Mouse (Mus musculus): Measurements from ENCODE around the gene Eif2b3. TPM values are rescaled to one million over a fixed set of nuclear protein-coding genes. Genes with fewer than 3 reads are reported as not detected.

Gene Eif2b3
- total RNA-seq, 2 experiments from 2014 or later, result 22.3 to 23.8 TPM

DNA sequence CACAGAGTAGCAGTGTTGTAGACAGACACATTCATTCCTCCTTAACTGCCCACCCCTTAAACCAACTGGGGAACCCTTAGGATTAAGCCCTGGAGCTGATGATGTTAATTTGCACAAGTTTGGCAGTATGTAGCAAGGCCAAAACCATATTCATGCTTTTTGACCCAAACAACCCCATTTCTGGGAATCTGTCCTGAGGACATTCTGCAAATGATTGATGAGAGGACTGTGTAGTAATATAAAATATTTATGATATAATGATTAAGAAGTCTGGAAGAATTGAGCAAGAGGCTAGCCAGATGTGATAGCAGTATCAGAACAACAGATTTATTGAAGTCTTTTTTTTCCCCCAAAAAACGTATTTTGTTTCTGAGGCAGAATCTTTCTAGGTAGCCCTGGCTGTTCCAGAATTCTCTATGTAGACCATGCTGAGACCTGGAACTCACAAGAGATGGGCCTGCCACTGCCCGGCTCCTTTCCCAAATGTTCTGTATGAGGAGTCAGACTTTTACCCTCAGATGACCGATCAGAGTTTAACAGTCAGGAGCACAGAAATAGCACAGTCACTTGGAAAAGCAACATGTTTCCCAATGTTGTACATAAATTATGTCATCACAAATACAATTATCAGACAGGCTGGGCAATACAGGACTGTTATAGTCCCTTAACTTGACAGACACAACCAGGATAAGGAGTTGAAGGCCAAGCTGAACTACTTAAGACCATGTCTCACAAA lies 75.6 kb downstream of the Eif2b3 start:
- DNase-seq (ENCODE audit: low spot score in 2 of 2), result no peak

DNA sequence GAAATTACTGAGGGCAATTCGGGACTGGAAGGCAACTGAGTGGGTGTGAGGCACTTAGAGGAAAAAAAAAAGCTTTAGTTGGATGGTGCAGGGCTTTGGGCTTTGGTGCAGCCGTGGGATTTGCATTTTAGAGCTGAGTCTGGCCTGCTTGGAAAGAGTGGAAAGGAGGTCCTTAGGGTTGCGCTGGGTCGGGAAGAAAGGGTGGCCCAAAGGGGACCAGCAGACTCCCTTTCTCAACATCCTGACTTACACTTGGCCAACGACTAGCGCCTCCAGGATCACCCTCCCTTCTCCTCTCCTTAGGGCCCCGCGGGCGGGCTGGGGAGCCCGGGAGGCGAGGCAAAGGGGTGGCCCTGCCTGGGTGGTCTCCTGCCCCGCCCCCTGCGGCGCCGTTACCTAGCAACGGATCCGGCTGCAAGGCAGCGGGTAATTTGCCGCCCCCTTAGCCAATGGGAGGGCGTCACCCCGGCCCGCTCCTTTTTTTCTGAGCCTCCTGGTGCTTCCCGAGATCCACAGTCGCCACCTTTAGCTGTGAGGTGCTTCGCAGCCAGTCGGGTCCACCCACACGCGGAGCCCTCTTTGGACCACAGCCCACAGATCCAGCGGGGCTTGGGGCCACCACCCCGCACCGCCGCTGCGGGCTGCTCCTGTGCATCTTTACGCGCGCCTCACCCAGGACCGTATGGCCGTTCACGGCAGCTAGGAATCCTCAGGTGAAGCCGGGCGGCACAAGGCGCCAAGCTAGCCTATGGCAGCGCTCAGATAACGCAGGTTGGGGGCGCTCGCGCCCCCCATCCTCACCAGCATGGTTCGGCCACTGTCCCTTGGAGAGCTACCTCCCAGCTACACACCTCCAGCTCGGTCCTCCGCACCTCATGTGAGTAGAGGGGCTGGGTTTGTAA lies 76.6 kb downstream of the Eif2b3 start, which contains the start of gene Ptch2:
Ptch2 (plus strand) TSS at position 525 of the 902 bp plus-strand sequence.
- DNase-seq (ENCODE audit: low spot score in 2 of 2), result peak; percentile 53

DNA sequence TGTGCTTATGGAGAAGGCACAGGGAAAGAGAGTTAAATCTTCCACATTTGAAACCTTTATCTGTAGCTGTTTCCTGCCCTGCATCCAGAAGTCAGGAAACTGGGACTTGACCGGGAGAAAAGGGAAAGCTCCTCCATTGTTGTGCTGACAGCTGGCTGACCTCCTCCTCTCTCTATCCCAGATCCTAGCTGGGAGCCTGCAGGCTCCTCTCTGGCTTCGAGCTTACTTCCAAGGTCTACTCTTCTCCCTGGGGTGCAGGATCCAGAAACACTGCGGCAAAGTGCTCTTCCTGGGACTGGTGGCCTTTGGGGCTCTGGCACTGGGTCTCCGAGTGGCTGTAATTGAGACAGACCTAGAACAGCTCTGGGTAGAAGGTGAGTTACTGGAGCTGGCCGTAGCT lies 77.5 kb downstream of the Eif2b3 start:
- DNase-seq (ENCODE audit: low spot score in 2 of 2), result no peak

DNA sequence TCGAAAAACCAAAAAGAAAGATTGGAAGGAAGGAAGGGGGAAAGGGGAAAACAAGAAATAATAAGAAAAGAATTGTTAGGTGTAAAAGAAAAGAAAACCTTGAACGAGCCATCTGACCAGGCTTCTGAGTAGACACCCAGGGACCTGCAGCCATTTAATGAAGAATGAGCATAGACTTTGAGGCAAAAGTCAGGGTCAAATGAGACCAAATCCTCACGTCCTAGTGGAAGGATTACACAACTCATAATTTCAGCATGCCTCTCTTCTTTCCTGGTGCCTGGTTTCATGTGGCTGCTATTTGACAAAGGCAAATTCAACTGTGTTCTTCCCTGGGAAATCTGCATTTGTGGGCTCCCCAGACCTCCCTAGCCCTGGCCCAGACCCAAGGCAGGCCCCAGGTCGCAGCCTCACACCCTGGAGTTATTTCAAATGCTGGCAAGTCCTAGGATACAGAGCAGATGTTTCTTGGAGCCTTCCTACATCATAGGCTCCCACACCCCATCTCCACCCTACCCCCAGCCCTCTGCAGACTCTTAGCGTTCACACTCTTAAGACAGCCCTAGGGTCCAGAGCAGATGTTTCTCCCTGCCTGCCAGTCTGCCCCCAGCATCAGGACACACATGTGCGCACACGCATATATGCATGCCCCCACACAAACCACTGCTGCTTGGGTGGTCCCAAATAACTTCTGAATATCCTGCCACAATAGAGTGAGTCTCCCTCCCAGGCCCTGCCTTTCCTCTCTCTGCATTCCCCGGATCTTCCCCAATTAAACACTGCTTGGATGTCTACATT lies 79.0 kb downstream of the Eif2b3 start:
- DNase-seq (ENCODE audit: low spot score in 2 of 2), result no peak

DNA sequence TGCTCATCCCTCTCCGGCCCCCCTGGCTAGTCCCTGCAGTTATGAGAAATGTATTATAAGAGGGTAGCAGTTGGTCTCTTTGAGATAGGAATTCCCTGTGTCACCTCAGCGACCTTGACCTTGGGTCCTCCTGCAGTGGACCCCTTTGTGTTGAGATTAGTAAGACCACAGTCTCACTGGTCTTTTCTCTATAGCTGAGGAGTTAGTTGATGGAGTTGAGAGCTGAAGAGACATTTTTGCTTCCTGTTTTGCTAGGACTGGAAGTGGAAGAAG lies 79.5 kb downstream of the Eif2b3 start:
- DNase-seq (ENCODE audit: low spot score in 2 of 2), result no peak

DNA sequence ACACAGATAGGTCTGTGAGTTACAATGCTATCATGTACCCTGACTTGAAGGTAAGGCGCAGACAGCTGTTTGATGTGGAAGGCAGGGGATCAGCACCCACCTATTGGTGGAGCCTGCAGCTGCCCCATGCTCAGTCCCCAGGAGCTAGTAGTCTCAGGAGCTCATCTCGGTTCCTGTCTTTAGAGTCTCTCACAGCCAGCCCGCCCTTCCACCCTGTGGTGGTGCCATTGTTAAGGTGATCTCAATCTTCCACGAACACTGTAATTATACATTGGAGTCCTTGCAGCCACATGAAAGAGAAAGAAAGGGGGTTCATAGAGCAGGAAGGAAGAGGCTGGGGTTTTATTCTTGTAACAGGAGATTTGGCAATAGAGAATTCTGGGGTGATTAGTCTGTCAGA lies 80.8 kb downstream of the Eif2b3 start:
- DNase-seq (ENCODE audit: low spot score in 2 of 2), result no peak

DNA sequence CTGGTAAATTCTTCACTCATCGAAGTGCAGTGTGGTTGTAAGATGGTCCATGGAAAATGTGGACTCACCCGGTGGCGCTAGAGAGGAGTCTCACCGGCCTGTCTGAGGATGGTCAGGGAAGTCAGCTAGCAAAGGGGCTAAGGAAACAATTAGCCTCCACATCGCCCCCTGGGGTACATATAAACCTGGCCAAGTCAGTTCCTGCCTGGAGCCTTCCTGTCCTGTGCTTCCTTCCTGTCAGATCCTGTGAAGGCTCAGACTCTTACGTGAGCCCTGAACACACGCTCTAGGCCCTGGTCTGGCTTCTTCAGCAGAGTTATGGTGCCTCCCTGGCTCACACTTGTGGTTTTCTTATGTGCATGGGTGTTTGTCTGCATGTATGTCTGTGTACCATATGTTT lies 82.0 kb downstream of the Eif2b3 start:
- no peak for DNase-seq (ENCODE audit: low spot score in 2 of 2)

DNA sequence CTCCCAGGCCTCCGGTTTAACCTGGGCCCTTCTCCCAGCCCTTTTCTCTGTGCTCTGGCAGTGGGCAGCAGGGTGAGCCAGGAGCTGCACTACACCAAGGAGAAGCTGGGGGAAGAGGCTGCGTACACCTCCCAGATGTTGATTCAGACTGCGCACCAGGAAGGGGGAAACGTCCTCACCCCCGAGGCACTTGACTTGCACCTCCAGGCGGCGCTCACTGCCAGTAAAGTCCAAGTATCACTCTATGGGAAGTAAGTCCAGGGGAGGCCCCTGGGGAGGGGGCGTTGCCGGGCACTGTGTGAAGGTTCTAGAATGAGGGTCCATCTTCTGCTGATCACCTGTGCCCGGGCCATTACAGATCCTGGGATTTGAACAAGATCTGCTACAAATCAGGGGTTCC lies 85.5 kb downstream of the Eif2b3 start:
- DNase-seq (ENCODE audit: low spot score in 2 of 2), result no peak

DNA sequence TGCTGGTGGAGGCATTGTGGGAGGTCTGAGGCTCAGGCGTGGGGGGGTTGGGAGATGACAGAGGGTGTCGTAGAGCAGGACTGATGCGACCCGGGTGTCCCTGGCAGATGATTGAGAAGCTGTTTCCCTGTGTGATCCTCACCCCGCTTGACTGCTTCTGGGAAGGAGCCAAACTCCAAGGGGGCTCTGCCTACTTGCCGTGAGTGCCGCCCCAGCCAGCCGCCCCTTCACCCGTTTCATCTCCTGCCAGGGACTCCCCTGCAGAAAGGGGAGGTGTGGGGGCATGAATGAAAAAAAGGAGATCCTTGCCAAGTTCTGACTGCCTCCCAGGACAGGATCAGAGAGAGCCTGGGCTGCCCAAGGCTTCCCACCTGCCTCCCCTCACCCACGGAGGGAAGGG lies 85.9 kb downstream of the Eif2b3 start:
- DNase-seq (ENCODE audit: low spot score in 2 of 2), result no peak

DNA sequence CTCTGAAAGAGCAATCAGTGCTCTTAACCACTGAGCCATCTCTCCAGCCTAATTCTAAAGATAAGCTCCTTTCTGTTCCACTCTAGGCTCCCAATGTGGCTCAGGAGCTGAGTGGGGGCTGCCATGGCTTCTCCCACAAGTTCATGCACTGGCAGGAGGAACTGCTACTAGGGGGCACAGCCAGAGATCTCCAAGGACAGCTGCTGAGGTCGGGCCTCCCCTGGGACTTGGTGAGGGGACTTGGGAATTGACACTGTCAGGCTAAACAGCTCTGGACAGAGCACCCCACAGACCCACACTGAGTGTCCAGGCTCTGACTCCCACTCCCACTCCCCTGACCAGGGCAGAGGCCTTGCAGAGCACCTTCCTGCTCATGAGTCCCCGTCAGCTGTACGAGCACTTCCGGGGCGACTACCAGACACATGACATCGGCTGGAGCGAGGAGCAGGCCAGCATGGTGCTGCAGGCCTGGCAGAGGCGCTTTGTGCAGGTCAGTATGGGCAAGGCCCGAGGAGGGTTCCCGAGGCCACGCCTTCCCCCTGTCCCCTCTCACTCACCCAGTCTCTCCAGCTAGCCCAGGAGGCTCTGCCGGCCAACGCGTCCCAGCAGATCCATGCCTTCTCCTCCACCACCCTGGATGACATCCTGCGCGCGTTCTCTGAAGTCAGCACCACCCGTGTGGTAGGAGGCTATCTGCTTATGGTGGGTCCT lies 88.8 kb downstream of the Eif2b3 start:
- no peak for DNase-seq (ENCODE audit: low spot score in 2 of 2)

DNA sequence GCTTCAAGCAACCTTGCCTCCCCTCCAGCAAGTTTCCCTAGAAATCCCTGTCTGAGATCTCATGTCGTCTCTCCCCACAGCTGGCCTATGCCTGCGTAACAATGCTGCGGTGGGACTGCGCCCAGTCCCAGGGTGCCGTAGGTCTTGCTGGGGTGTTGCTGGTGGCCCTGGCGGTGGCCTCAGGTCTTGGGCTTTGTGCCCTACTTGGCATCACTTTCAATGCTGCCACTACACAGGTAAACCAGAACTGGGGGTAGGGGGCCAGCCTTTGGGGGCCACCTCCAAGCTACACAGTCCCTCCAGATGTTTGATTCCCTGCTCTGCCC lies 89.3 kb downstream of the Eif2b3 start:
- no peak for DNase-seq (ENCODE audit: low spot score in 2 of 2)

DNA sequence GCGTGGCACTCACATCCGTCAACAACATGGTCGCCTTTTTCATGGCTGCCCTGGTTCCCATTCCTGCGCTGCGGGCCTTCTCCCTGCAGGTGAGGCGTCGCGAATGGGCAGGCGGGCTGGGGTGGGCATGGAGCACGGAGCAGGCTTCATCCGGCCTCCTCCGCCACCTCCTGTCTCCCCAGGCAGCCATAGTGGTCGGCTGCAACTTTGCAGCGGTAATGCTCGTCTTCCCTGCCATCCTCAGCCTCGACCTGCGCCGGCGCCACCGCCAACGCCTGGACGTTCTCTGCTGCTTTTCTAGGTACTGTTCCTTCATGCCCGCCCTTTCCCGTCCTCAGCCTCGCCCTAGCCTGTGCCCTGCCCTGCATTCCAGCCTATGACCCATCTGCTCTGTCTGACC lies 90.1 kb downstream of the Eif2b3 start:
- no peak for DNase-seq (ENCODE audit: low spot score in 2 of 2)

DNA sequence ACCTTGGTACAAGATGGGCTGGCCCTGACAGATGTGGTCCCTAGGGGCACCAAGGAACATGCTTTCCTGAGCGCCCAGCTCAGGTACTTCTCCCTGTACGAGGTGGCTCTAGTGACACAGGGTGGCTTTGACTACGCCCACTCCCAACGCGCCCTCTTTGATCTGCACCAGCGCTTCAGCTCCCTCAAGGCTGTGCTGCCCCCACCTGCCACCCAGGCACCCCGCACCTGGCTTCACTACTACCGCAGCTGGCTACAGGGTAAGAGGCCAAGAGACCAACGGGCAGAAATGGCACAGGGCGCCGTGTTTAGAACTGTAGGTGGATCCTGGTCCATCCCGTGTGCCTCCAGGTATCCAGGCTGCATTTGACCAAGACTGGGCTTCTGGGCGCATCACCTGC lies 91.0 kb downstream of the Eif2b3 start:
- DNase-seq (ENCODE audit: low spot score in 2 of 2), result no peak

DNA sequence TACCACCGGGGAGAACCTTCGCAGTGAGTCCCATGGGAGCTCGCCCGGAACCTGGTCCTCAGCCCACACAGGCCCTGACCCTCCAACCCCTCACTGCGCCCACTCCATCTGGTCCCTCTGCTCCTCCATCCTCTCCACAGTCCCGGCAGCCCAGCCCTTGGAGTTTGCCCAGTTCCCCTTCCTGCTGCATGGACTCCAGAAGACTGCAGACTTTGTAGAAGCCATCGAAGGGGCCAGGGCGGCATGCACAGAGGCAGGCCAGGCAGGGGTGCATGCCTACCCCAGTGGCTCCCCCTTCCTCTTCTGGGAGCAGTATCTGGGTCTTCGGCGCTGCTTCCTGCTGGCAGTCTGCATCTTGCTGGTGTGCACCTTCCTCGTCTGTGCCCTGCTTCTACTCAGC lies 91.8 kb downstream of the Eif2b3 start:
- no peak for DNase-seq (ENCODE audit: low spot score in 2 of 2)

DNA sequence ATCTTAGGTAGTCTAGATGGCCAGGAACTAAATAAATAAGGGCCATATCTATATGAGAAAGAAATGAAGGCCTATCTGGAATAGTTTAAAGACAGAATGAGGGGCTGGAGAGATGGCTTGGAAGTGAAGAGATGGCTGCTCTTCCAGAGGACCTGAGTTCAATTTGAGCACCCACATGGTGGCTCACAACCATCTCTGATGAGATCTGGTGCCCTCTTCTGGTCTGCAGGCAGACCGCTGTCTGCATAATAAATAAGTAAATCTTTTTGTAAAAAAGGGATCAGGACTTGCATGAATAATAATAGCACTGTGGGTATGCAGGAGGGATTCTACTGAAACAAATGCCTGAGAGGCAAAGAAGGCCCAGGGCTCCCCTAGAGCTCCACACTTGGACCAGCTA lies 94.0 kb downstream of the Eif2b3 start:
- DNase-seq (ENCODE audit: low spot score in 2 of 2), result no peak

DNA sequence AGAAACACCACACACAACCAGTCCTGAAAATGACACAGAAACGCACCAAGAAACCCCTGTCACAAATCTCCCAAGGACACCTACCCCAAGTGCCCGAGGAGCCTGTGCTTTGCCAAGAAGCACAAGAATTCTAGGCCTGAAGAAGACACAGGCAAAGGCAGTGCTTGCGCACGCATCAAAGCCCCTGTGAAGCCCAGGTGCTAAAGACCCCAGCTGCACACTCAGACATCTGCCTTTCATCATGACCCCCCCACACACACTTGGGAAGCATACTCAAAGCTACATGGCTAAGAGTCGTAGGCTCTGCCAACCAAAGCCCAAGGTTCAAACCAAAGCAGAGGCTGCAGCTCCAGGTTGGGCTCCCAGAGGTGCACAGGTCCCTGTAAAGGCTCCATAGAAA lies 96.4 kb downstream of the Eif2b3 start:
- no peak for DNase-seq (ENCODE audit: low spot score in 2 of 2)

DNA sequence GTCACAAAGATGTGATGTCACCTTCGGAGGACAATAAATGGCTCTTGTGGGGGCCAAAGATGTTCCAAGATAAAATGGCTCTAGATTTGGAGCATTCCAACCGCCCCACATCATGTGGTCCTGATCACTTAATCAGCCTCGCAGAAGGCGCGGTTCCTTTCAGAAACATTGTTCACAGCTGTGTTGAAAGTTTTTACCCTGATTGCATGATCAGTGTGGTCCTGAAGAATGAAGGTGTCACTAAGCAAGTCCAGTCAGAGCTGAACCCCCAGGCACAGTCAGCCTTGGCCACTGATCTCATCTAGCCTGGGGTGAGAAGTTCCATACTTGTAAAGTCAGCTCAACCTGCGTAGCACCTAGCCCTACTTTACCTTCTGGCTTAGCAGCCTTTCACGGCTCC lies 98.7 kb downstream of the Eif2b3 start:
- no peak for DNase-seq (ENCODE audit: low spot score in 2 of 2)

DNA sequence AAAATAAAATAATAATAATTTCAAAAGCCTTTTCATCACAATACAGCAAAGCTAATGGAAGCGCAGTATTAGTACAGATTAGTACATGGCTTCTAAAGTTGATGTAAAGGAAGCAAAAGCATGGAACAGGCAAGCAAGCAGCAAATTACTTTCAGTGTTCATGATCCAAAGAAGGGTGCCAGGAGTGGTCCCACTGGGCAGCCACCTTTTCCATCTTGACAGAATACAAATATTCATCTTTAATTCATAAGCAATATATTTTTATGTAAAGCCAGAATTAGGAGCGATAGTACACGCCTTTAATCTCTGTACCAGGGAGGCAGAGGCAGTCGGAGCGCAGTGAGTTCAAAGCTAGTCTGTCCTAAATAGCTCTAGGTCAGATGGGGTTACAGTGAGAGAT lies 100.4 kb downstream of the Eif2b3 start:
- DNase-seq (ENCODE audit: low spot score in 2 of 2), result no peak

DNA sequence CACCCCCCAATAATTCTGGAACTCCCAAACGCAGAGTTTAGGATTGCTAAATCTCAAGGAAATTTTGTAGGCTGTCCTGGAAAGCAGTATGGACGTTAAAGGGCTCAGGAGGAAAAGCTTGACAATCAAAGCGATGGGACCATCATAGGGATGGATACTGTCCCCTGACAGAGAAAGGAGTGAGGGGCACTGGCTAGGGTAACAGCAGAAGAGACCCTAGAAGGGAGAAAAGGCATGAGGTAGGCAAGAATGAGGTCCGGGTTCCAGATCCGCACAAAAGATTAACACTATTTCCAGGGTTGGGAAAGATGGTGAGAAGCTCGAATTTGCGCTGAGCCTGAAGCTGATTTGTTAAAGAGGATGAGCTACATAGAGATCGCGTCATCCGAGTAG lies 100.8 kb downstream of the Eif2b3 start:
- no peak for DNase-seq (ENCODE audit: low spot score in 2 of 2)

DNA sequence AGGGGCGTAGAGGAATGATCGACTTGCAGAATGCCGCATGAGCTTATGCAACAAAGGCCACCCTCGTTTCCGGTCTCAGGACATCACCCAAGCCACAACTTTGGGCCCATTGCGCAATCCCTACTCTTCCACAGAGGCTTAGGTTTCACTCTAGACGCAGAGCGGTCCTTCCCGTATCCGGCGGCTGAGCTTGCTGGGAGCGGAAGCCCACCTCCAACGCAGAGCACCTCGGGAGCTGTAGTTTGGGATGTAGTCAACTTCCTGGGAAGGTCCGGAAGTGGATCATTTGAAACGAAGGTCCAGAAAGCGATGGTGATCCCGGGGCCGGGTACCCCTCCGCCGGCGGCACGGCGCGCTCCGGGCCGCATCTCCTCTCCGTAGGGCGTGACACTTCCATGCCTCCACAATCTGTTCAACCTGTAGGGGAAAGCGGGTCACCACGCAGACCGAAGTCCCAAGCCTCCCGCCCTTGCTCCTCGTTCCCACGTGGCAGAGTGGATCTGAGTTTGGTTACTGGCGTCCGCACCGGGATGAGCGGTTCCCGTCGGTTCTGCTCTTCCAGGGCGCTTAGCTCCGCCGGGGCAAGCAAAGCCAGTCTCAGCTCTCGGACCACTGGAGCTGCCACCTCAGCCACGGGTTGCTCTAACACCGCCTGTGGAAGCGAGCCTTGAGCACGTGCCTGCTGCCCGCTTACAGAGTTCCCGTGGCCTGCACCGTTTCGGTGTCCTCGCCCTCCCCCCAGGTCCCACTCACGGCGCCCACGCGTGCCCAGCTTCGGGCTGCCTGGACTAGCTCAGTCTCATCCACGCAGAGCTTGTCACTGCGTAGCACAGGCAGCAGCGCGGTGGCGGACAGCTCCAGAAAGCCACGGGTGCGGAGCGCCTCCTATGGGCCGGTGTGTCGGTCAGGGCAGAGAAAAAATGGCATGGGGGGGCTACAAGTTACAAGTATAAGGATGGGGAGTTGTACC lies 101.5 kb downstream of the Eif2b3 start:
- peak; percentile 90 to 96 for DNase-seq (ENCODE audit: low spot score in 2 of 2)

Data from layer of hippocampus, postnatal 14 days (tissue).